Mouse (Mus musculus) C2C12 (cell line): ENCODE results near the gene Cecr2.

Source experiments
- CEBPB ChIP-seq: IDR thresholded peaks from one replicate; pipeline ENCODE4 v1.6.1; 2011; ENCODE audit warnings: low read depth, mild to moderate bottlenecking, control low read depth, moderate library complexity
- CTCF ChIP-seq: IDR thresholded peaks from one replicate; pipeline ENCODE4 v1.5.1; 2011; ENCODE audit not compliant: control insufficient read depth, insufficient read depth, insufficient read length
- FOSL1 ChIP-seq: IDR thresholded peaks from one replicate; pipeline ENCODE4 v1.8.0; 2011; ENCODE audit warnings: mild to moderate bottlenecking, low read length; ENCODE audit not compliant: poor library complexity, insufficient read depth, severe bottlenecking
- MYOD1 ChIP-seq: IDR thresholded peaks from one replicate; pipeline ENCODE4 v1.6.1; 2011; ENCODE audit warnings: low read depth; ENCODE audit not compliant: control insufficient read depth, insufficient read length
- MYOG ChIP-seq: IDR thresholded peaks from one replicate; pipeline ENCODE4 v1.6.1; 2011; ENCODE audit not compliant: control insufficient read depth, insufficient read length; ENCODE audit errors: extremely low read depth
- USF1 ChIP-seq: IDR thresholded peaks from one replicate; pipeline ENCODE4 v1.6.1; 2011; ENCODE audit warnings: low read depth, mild to moderate bottlenecking, control low read depth, moderate library complexity

DNA sequence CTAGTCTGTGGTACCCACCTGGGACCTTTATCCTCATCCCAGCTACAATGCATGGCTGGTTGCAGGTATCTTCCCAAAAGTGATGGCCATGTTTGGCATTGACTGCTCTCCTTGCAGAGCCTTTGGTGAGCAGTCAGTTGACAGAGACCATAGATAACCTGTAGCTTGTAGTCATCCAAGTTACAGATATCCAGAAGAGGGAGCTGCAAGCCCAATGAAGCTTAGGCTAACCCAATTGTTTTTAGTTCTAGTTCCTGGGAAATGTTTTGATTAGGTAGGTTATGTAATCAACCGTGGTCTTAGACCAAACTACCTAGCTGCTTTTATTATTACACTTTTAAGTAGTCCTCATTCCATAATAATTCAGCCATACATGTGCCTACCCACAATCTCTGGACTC lies 105.2 kb downstream of the Cecr2 start:
- TF ChIP-seq CTCF (no peak), CEBPB (no peak), MYOG (no peak), USF1 (no peak), FOSL1 (no peak), MYOD1 (no peak)
